Mouse (Mus musculus): ENCODE data around the gene Mad1l1. TPM values are rescaled to one million over a fixed set of nuclear protein-coding genes. Genes with fewer than 3 reads are reported as not detected.
A peak's percentile ranks its signal among the peaks of the same experiment; 100 is the strongest.

Mad1l1 gene
- total and polyA plus RNA-seq, 3 experiments: 40.5 to 65.2 TPM; not detected in 1

- TF ChIP-seq NELFE (IDR thresholded peaks at IDR 0.05; ENCODE audit: low read depth, low read length): no peak
- TF ChIP-seq MEF2A (IDR thresholded peaks at IDR 0.05; ENCODE audit: extremely low read depth, insufficient replicate concordance, low read depth, low read length, poor library complexity, severe bottlenecking): no peak
- TF ChIP-seq MYB (IDR thresholded peaks at IDR 0.05; ENCODE audit: low read depth, low read length): no peak
- 0 out of 2 replicates have a peak, but pooled peaks have one; percentile 29 for TF ChIP-seq TBP (IDR thresholded peaks at IDR 0.05; ENCODE audit: low read depth, low read length)
- TF ChIP-seq ETS1 (IDR thresholded peaks at IDR 0.05; ENCODE audit: low read depth, low read length): no peak
- peak; percentile 84 for TF ChIP-seq MYC (IDR thresholded peaks at IDR 0.05; ENCODE audit: low read depth, low read length)
- TF ChIP-seq TAL1 (IDR thresholded peaks at IDR 0.05; ENCODE audit: low read length): no peak
- no peak for TF ChIP-seq HCFC1 (IDR thresholded peaks at IDR 0.05; ENCODE audit: low read depth, low read length)
- TF ChIP-seq JUND (IDR thresholded peaks at IDR 0.05; ENCODE audit: low read depth, low read length): no peak
- no peak for TF ChIP-seq KAT2A (conservative IDR thresholded peaks at IDR 0.05; ENCODE audit: low read depth, low read length)
- peak; percentile 66 for TF ChIP-seq SMC3 (IDR thresholded peaks at IDR 0.05; ENCODE audit: low read depth, low read length)
- TF ChIP-seq ZNF384 (IDR thresholded peaks at IDR 0.05; ENCODE audit: low read depth, low read length): no peak
- peak; percentile 35; the same call in 1 of the 2 replicates for TF ChIP-seq ZC3H11A (IDR thresholded peaks at IDR 0.05; ENCODE audit: low read depth, low read length)
- TF ChIP-seq ZMIZ1 (IDR thresholded peaks at IDR 0.05; ENCODE audit: low read depth, low read length): no peak
- no peak for TF ChIP-seq POLR2AphosphoS5 (IDR thresholded peaks at IDR 0.05; ENCODE audit: borderline replicate concordance, low read depth, low read length)
- TF ChIP-seq ELF1 (IDR thresholded peaks at IDR 0.05; ENCODE audit: low read depth, low read length): no peak
- no peak for TF ChIP-seq GABPA (IDR thresholded peaks at IDR 0.05; ENCODE audit: low read depth, low read length)
- no peak for TF ChIP-seq POLR2A (IDR thresholded peaks at IDR 0.05; ENCODE audit: control insufficient read depth in 1 of 2, insufficient read depth in 1 of 2, low read depth in 1 of 2, low read length in 2 of 2, poor library complexity in 1 of 2)
Measured at GRCm38 (mm10) chr5:140333631-140334030, 12.3 kb upstream of the Mad1l1 start (continued).

GRCm38 (mm10) chr5:140332519-140332918 is 11.2 kb upstream of the Mad1l1 start:
- Histone ChIP-seq H3K36me3 (ENCODE audit: control insufficient read depth in 1 of 2, insufficient read depth in 2 of 2, low read length in 2 of 2) (peaks cover 0 to 4% of the 10 kb centered on the region in 2 experiments; a peak in 2 of 4 replicates), H3K9me3 (replicated peaks; ENCODE audit: insufficient read depth, low read length) (no peaks in the 10 kb centered on the region), H3K4me3 (ENCODE audit: control insufficient read depth in 1 of 2, insufficient read depth in 1 of 2, low read depth in 2 of 2, low read length in 2 of 2) (peak overlapping the region in 1 of 2 experiments; percentile 82; a peak in 2 of 4 replicates), H3K79me2 (ENCODE audit: control insufficient read depth, insufficient read depth, low read length, poor library complexity) (peaks cover 6% of the 10 kb centered on the region; the same call in 1 of the 2 replicates), H3K27ac (ENCODE audit: control insufficient read depth, low read depth, low read length) (peak overlapping the region; percentile 3; the same call in 1 of the 2 replicates), H3K9ac (ENCODE audit: control insufficient read depth, low read depth, low read length, poor library complexity, severe bottlenecking) (peak overlapping the region; percentile 4; the same call in 1 of the 2 replicates), H3K27me3 (ENCODE audit: control insufficient read depth in 1 of 2, insufficient read depth in 2 of 2, low read length in 2 of 2) (no peaks in the 10 kb centered on the region), H3K4me1 (ENCODE audit: control insufficient read depth in 1 of 2, insufficient read depth in 2 of 2, low read length in 2 of 2) (peaks cover 0 to 3% of the 10 kb centered on the region in 2 experiments; a peak in 1 of 4 replicates)
- DNase-seq (ENCODE audit: low read depth, low spot score): peak; percentile 79
- TF ChIP-seq MAX (IDR thresholded peaks at IDR 0.05; ENCODE audit: low read length) (no peak; the same call in 1 of the 2 replicates), E2F4 (IDR thresholded peaks at IDR 0.05; ENCODE audit: borderline replicate concordance, low read depth, low read length) (no peak), EP300 (IDR thresholded peaks at IDR 0.05; ENCODE audit: low read depth in 1 of 2, low read length in 2 of 2) (no peak), ZNF384 (IDR thresholded peaks at IDR 0.05; ENCODE audit: low read depth, low read length) (no peak; the same call in 1 of the 2 replicates), JUND (IDR thresholded peaks at IDR 0.05; ENCODE audit: low read depth, low read length) (no peak), ZKSCAN1 (IDR thresholded peaks at IDR 0.05; ENCODE audit: low read depth, low read length) (no peak), BHLHE40 (IDR thresholded peaks at IDR 0.05; ENCODE audit: borderline replicate concordance, low read depth, low read length) (no peak)

Data from MEL (cell line).